Mouse (Mus musculus) brown adipose tissue, adult 24 weeks (tissue): ENCODE results near the gene Gm45618. TPM values are rescaled to one million over a fixed set of nuclear protein-coding genes. Genes with fewer than 3 reads are reported as not detected.

Experiments used
- polyA plus RNA-seq: library from polyadenylated mRNA; stranded (reverse); fragments of >200 nt; gene quantifications from 2 replicates; pipeline ENCODE4 v1.2.4, GENCODE M21; 2012; ENCODE audit not compliant: missing spikeins, insufficient read depth, insufficient read length

The Gm45618 gene
- polyA plus RNA-seq, 1 experiment, result not detected

Other genes with a start within 250 kb of the Gm45618 start
- 23.1 and 27.4 TPM in 2 replicates for gene Tollip, start 202.2 kb downstream of the Gm45618 start, polyA plus RNA-seq
- gene Brsk2, start 171.0 kb downstream of the Gm45618 start, polyA plus RNA-seq, result 1.8 TPM in 1 of 2 replicates, not detected in the other
- 29.6 and 34.7 TPM in 2 replicates for gene Mob2, start 59.7 kb downstream of the Gm45618 start, polyA plus RNA-seq
- 6.7 and 8.2 TPM in 2 replicates for gene Dusp8, start 24.9 kb downstream of the Gm45618 start, polyA plus RNA-seq
- not detected in 2 replicates for gene Gm39115, start 15.3 kb upstream of the Gm45618 start, polyA plus RNA-seq
- not detected in 2 replicates for gene Gm45337, start 23.9 kb upstream of the Gm45618 start, polyA plus RNA-seq
- not detected in 2 replicates for gene Gm29735, start 36.4 kb upstream of the Gm45618 start, polyA plus RNA-seq
- gene Gm4553, start 45.0 kb upstream of the Gm45618 start, polyA plus RNA-seq, result not detected in 2 replicates
- not detected in 2 replicates for gene Krtap5-2, start 55.3 kb upstream of the Gm45618 start, polyA plus RNA-seq
- not detected in 2 replicates for gene Gm10153, start 69.7 kb upstream of the Gm45618 start, polyA plus RNA-seq
- gene Krtap5-3, start 80.6 kb upstream of the Gm45618 start, polyA plus RNA-seq, result not detected in 2 replicates
- gene Gm7579, start 91.1 kb upstream of the Gm45618 start, polyA plus RNA-seq, result not detected in 2 replicates
- not detected in 2 replicates for gene Krtap5-5, start 109.2 kb upstream of the Gm45618 start, polyA plus RNA-seq
- not detected in 2 replicates for gene Gm40460, start 120.3 kb upstream of the Gm45618 start, polyA plus RNA-seq
- gene Gm2431, start 137.6 kb upstream of the Gm45618 start, polyA plus RNA-seq, result not detected in 2 replicates
- not detected in 2 replicates for gene Gm4559, start 153.6 kb upstream of the Gm45618 start, polyA plus RNA-seq
- not detected in 2 replicates for gene Krtap5-1, start 176.4 kb upstream of the Gm45618 start, polyA plus RNA-seq
- gene Krtap5-4, start 182.8 kb upstream of the Gm45618 start, polyA plus RNA-seq, result not detected in 2 replicates